In genomic region chr12:16563427-16563826, GRCm38 (mm10) we compare ENCODE assay signal across 8 mouse cellular contexts. TPM values are rescaled to one million over a fixed set of nuclear protein-coding genes. Genes with fewer than 3 reads are reported as not detected.
DNase-seq lines count a peak whose midpoint lies in the region; ATAC-seq and TF ChIP-seq lines count a peak whose summit lies in the region.

No protein-coding gene starts in this region.

- no peak overlapping the region for H3K9ac ChIP-seq in liver, embryonic 11.5 days (ENCODE audit: low read depth, low read length)
- no peak overlapping the region for H3K9ac ChIP-seq in intestine, postnatal 0 days (ENCODE audit: low read depth, low read length)
- H3K9ac ChIP-seq in midbrain, embryonic 12.5 days (replicated peaks), result no peak overlapping the region

- H3K27ac ChIP-seq in cerebellum, adult 2 months (ENCODE audit: insufficient read depth, low read length), result no peak overlapping the region
- H3K27ac ChIP-seq in liver, embryonic 11.5 days (ENCODE audit: low read depth, low read length), result no peak overlapping the region
- H3K27ac ChIP-seq in intestine, postnatal 0 days (ENCODE audit: low read depth, low read length), result no peak overlapping the region
- H3K27ac ChIP-seq in midbrain, embryonic 12.5 days (replicated peaks), result no peak overlapping the region

- no peaks in the 10 kb centered on the region for H3K27me3 ChIP-seq in cerebellum, adult 2 months (ENCODE audit: control insufficient read depth, insufficient read depth, low read length)
- no peaks in the 10 kb centered on the region for H3K27me3 ChIP-seq in liver, embryonic 11.5 days (replicated peaks; ENCODE audit: control insufficient read depth, insufficient read depth, low read length)
- H3K27me3 ChIP-seq in intestine, postnatal 0 days (replicated peaks; ENCODE audit: control insufficient read depth, insufficient read depth, low read length), result no peaks in the 10 kb centered on the region
- no peaks in the 10 kb centered on the region for H3K27me3 ChIP-seq in midbrain, embryonic 12.5 days

- no peak overlapping the region for H3K4me3 ChIP-seq in cerebellum, adult 2 months (replicated peaks; ENCODE audit: insufficient read depth, low read depth, low read length)
- H3K4me3 ChIP-seq in liver, embryonic 11.5 days (ENCODE audit: low read depth, low read length), result no peak overlapping the region
- H3K4me3 ChIP-seq in intestine, postnatal 0 days (ENCODE audit: low read depth, low read length), result no peak overlapping the region
- no peak overlapping the region for H3K4me3 ChIP-seq in midbrain, embryonic 12.5 days

- H3K9me3 ChIP-seq in liver, embryonic 11.5 days (ENCODE audit: control insufficient read depth, low read length), result no peaks in the 10 kb centered on the region
- no peaks in the 10 kb centered on the region for H3K9me3 ChIP-seq in intestine, postnatal 0 days (ENCODE audit: control insufficient read depth)
- H3K9me3 ChIP-seq in midbrain, embryonic 12.5 days, result no peaks in the 10 kb centered on the region

- 70% methylated on average over 9 of the region's 9 CpGs for WGBS in cerebellum, adult 2 months
- 54% methylated on average over 9 of the region's 9 CpGs for WGBS in liver, embryonic 11.5 days
- 71% methylated on average over 9 of the region's 9 CpGs for WGBS in intestine, postnatal 0 days
- WGBS in midbrain, embryonic 12.5 days, result 73% methylated on average over 9 of the region's 9 CpGs

- ATAC-seq in liver, embryonic 11.5 days (replicated peaks; ENCODE audit: low FRiP score), result no peak
- no peak for ATAC-seq in intestine, postnatal 0 days
- ATAC-seq in midbrain, embryonic 12.5 days (ENCODE audit: low FRiP score, low read depth), result 0 out of 2 replicates have a peak, but pooled peaks have one; percentile 44

- H3K4me1 ChIP-seq in cerebellum, adult 2 months (ENCODE audit: control insufficient read depth, insufficient read depth, low read length), result no peaks in the 10 kb centered on the region
- no peaks in the 10 kb centered on the region for H3K4me1 ChIP-seq in liver, embryonic 11.5 days (replicated peaks; ENCODE audit: control insufficient read depth, insufficient read depth, low read length)
- H3K4me1 ChIP-seq in intestine, postnatal 0 days (replicated peaks; ENCODE audit: control insufficient read depth, insufficient read depth, low read length), result no peaks in the 10 kb centered on the region
- no peaks in the 10 kb centered on the region for H3K4me1 ChIP-seq in midbrain, embryonic 12.5 days

- no peak overlapping the region for H3K4me2 ChIP-seq in liver, embryonic 11.5 days
- H3K4me2 ChIP-seq in intestine, postnatal 0 days (replicated peaks; ENCODE audit: low read depth), result no peak overlapping the region
- no peak overlapping the region for H3K4me2 ChIP-seq in midbrain, embryonic 12.5 days (replicated peaks)

- TF ChIP-seq POLR2A in cerebellum, adult 2 months (IDR thresholded peaks at IDR 0.05; ENCODE audit: borderline replicate concordance, insufficient read depth, low read length), result no peak

- TF ChIP-seq CTCF in cerebellum, adult 2 months (IDR thresholded peaks at IDR 0.05; ENCODE audit: borderline replicate concordance, insufficient read depth, low read depth, low read length), result peak; percentile 53; the same call in 1 of the 2 replicates
- TF ChIP-seq CTCF in intestine, postnatal 0 days (IDR thresholded peaks at IDR 0.05; ENCODE audit: low read depth), result peak; percentile 80

- DNase-seq in cerebellum, adult 2 months, result peak in 1 of 2 experiments; percentile 37
- DNase-seq in cerebellum, adult 11 months, result no peak
- peak; percentile 45 for DNase-seq in liver
- DNase-seq in liver, embryonic 11.5 days (ENCODE audit: low spot score), result no peak
- peak; percentile 49 for DNase-seq in brain, adult 2 months (ENCODE audit: low read depth, low spot score)
- no peak for DNase-seq in spleen, postnatal 14 days (ENCODE audit: low spot score in 2 of 2)

- peaks cover 7% of the 10 kb centered on the region; the same call in 1 of the 2 replicates for H3K36me3 ChIP-seq in liver, embryonic 11.5 days (ENCODE audit: control insufficient read depth, insufficient read depth, low read length)
- H3K36me3 ChIP-seq in intestine, postnatal 0 days (ENCODE audit: control insufficient read depth, insufficient read depth), result peaks cover 81% of the 10 kb centered on the region
- H3K36me3 ChIP-seq in midbrain, embryonic 12.5 days, result peaks cover 76% of the 10 kb centered on the region

RNA-seq across cellular contexts. Expression of gene Lpin1, which starts 47.3 kb away (rescaled TPM):
- 37.2 and 38.6 TPM in 2 replicates for polyA plus RNA-seq in cerebellum, adult 2 months (2012; rRNA removed)
- 9.6 and 10.4 TPM in 2 replicates for polyA plus RNA-seq in liver, embryonic 11.5 days (2014; fragmentation: Nextera tagmentation; extraction: Ambion mirVana)
- polyA plus RNA-seq in intestine, postnatal 0 days (2015; fragmentation: Nextera tagmentation; extraction: Ambion mirVana), result 3.1 and 3.6 TPM in 2 replicates
- polyA plus RNA-seq in midbrain, embryonic 12.5 days (2016; fragmentation: Nextera tagmentation; extraction: Ambion mirVana), result 16.8 and 17.8 TPM in 2 replicates

Comparison
In these comparisons a context has a peak if more than half of its experiments do, and no peak if none do; other contexts are left out.
1. DNase-seq: peak in liver (single experiment) and brain, adult 2 months (single experiment); none in cerebellum, adult 11 months (single experiment), liver, embryonic 11.5 days (single experiment) and spleen, postnatal 14 days (0 of 2).